Mouse (Mus musculus): ENCODE measurements around the gene Btaf1. TPM values are rescaled to one million over a fixed set of nuclear protein-coding genes. Genes with fewer than 3 reads are reported as not detected.
A peak's percentile ranks its signal among the peaks of the same experiment; 100 is the strongest.
"Not testable (repeated sequence)": the region's sequence is repeated elsewhere in the genome, so short reads cannot be mapped to it uniquely, and the experiment has no call there.

Gene Btaf1
- polyA plus RNA-seq, 1 experiment from 2014 or later, result 16.1 TPM

GRCm38 (mm10) chr19:36961320-36961719, 35.4 kb downstream of the Btaf1 start:
- H3K27ac ChIP-seq, result no peak overlapping the region
- no peak for ATAC-seq (ENCODE audit: insufficient number of reproducible peaks, insufficient read depth, low FRiP score, low TSS enrichment, low read depth)
- H3K27me3 ChIP-seq, result no peaks in the 10 kb centered on the region
- 96% methylated on average over 1 of the region's 1 CpGs for WGBS
- no peaks in the 10 kb centered on the region for H3K4me1 ChIP-seq (replicated peaks)
- H3K9me3 ChIP-seq, result no peaks in the 10 kb centered on the region
- no peak overlapping the region for H3K9ac ChIP-seq (replicated peaks)
- peaks cover 59% of the 10 kb centered on the region for H3K36me3 ChIP-seq
- H3K4me2 ChIP-seq, result no peak overlapping the region
- H3K4me3 ChIP-seq (replicated peaks), result no peak overlapping the region

GRCm38 (mm10) chr19:36962544-36963260, 36.8 kb downstream of the Btaf1 start:
- H3K27me3 ChIP-seq; H3K4me2 ChIP-seq; H3K27ac ChIP-seq; H3K4me3 ChIP-seq (replicated peaks); ATAC-seq (ENCODE audit: insufficient number of reproducible peaks, insufficient read depth, low FRiP score, low TSS enrichment, low read depth); H3K9ac ChIP-seq (replicated peaks); H3K4me1 ChIP-seq (replicated peaks); H3K9me3 ChIP-seq: not testable (repeated sequence)
- WGBS, result 86% methylated on average over 6 of the region's 6 CpGs
- peaks cover 63% of the 10 kb centered on the region for H3K36me3 ChIP-seq

DNA sequence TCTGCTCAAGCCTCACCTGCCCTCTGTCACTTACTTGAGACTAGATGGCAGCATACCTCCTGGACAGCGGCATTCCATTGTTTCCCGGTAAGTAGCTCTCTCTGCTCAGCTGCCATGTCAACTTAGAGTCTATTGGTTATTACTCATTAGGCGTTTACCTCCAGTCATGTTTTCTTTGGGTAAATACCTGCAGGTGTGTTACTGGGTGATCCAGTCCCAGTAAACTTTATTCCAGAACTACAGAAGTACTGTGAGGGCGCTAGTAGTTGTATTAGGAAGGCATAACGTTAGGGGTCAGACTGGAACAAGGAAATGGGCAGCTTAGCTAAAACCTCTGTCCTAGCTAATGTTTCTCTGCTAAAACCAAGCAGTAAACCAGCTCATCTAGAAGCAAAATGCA, 78.7 kb downstream of the Btaf1 start:
- H3K27me3 ChIP-seq, result no peaks in the 10 kb centered on the region
- no peak for ATAC-seq (ENCODE audit: insufficient number of reproducible peaks, insufficient read depth, low FRiP score, low TSS enrichment, low read depth)
- 91% methylated on average over 5 of the region's 5 CpGs for WGBS

DNA sequence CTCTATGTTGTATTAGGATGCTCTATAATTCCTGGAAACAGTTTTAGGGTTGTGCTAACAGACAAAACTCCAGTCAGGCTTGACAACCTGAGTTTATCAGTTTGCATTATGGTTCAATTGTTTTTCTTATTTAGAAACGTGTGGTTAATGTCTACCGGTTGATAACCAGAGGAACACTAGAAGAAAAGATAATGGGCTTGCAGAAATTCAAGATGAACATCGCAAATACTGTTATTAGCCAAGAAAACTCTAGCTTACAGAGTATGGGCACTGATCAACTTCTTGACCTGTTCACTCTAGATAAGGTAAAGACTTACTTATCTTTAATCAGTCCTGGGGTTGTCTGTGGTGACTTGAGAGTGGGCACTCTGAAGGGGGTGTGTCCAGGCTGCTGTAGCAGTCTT, 84.0 kb downstream of the Btaf1 start:
- no peak overlapping the region for H3K4me3 ChIP-seq (replicated peaks)
- 95% methylated on average over 3 of the region's 3 CpGs for WGBS
- H3K27me3 ChIP-seq, result no peaks in the 10 kb centered on the region
- ATAC-seq (ENCODE audit: insufficient number of reproducible peaks, insufficient read depth, low FRiP score, low TSS enrichment, low read depth), result no peak
- no peak overlapping the region for H3K4me2 ChIP-seq
- peaks cover 92% of the 10 kb centered on the region for H3K36me3 ChIP-seq
- no peaks in the 10 kb centered on the region for H3K9me3 ChIP-seq
- H3K27ac ChIP-seq, result no peak overlapping the region
- no peaks in the 10 kb centered on the region for H3K4me1 ChIP-seq (replicated peaks)
- no peak overlapping the region for H3K9ac ChIP-seq (replicated peaks)

More for the DNA sequence above, 78.7 kb downstream of the Btaf1 start:
- Histone ChIP-seq H3K4me3 (replicated peaks) (no peak overlapping the region), H3K9me3 (no peaks in the 10 kb centered on the region), H3K4me2 (no peak overlapping the region), H3K27ac (no peak overlapping the region), H3K36me3 (peaks cover 84% of the 10 kb centered on the region), H3K9ac (replicated peaks) (no peak overlapping the region), H3K4me1 (replicated peaks) (no peaks in the 10 kb centered on the region)

DNA sequence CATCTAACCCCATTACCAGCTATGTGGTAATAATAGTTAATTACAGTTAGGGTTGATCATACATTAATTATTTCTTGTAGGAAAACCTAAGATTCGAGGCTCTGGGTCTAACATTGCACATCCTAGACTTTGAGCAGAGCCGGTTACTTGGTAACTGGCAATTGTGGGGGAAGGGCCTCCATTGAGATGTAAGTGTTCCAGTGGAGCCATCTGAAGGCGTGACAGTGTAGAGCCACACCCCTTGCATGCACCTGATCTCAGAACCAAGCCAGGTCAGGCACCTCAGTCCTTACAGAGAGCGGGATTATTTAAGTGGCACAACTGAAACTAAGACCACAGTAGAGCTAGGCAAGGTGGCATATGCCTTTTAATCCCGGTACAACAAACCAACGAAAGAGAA, 87.6 kb downstream of the Btaf1 start:
- ATAC-seq (ENCODE audit: insufficient number of reproducible peaks, insufficient read depth, low FRiP score, low TSS enrichment, low read depth), result no peak
- 92% methylated on average over 6 of the region's 6 CpGs for WGBS
- H3K27ac ChIP-seq, result no peak overlapping the region
- H3K9ac ChIP-seq (replicated peaks), result no peak overlapping the region
- H3K27me3 ChIP-seq, result no peaks in the 10 kb centered on the region
- peaks cover 12% of the 10 kb centered on the region for H3K9me3 ChIP-seq
- peaks cover 5% of the 10 kb centered on the region for H3K4me1 ChIP-seq (replicated peaks)
- H3K4me2 ChIP-seq, result no peak overlapping the region
- no peak overlapping the region for H3K4me3 ChIP-seq (replicated peaks)
- peaks cover 60% of the 10 kb centered on the region for H3K36me3 ChIP-seq

GRCm38 (mm10) chr19:37014173-37014939, 88.5 kb downstream of the Btaf1 start:
- Histone ChIP-seq H3K27ac (no peak overlapping the region), H3K9ac (replicated peaks) (no peak overlapping the region), H3K27me3 (no peaks in the 10 kb centered on the region), H3K4me3 (replicated peaks) (no peak overlapping the region), H3K4me2 (no peak overlapping the region), H3K4me1 (replicated peaks) (peaks cover 11% of the 10 kb centered on the region), H3K36me3 (peaks cover 51% of the 10 kb centered on the region), H3K9me3 (peaks cover 12% of the 10 kb centered on the region)
- WGBS, result 81% methylated on average over 8 of the region's 8 CpGs
- ATAC-seq (ENCODE audit: insufficient number of reproducible peaks, insufficient read depth, low FRiP score, low TSS enrichment, low read depth), result no peak

- 92% methylated on average over 6 of the region's 6 CpGs for WGBS
- H3K4me3 ChIP-seq (replicated peaks), result no peak overlapping the region
- no peaks in the 10 kb centered on the region for H3K27me3 ChIP-seq
- no peak overlapping the region for H3K9ac ChIP-seq (replicated peaks)
- H3K4me1 ChIP-seq (replicated peaks), result peaks cover 11% of the 10 kb centered on the region
- ATAC-seq (ENCODE audit: insufficient number of reproducible peaks, insufficient read depth, low FRiP score, low TSS enrichment, low read depth), result no peak
- no peak overlapping the region for H3K27ac ChIP-seq
- peaks cover 28% of the 10 kb centered on the region for H3K36me3 ChIP-seq
- peaks cover 12% of the 10 kb centered on the region for H3K9me3 ChIP-seq
- no peak overlapping the region for H3K4me2 ChIP-seq
Measured at GRCm38 (mm10) chr19:37016890-37017289, 91.0 kb downstream of the Btaf1 start.

DNA sequence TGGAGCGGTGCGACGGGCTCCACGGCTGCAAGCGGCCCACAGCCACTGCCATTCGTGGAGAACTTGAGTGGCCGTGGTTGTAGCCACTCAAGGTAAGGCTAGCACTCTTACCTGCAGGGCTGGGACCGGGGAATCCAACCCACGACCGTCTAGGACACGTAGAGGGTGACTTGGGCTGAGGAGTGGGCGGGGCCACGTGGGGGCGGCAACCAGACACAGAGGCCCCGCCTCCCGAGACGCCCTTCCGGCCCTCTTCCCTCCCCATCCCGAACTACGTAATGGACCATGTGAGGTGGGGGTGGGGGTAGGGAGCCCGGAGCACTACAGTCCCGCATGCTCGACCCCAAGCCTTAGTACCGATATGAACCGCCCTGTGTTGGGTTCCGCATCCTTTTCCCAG, 92.5 kb downstream of the Btaf1 start:
- Histone ChIP-seq H3K4me1 (replicated peaks) (peaks cover 11% of the 10 kb centered on the region), H3K4me2 (peak overlapping the region; percentile 59), H3K9me3 (peaks cover 12% of the 10 kb centered on the region), H3K36me3 (peaks cover 13% of the 10 kb centered on the region), H3K9ac (replicated peaks) (peak overlapping the region; percentile 31; the same call in 1 of the 2 replicates), H3K27me3 (no peaks in the 10 kb centered on the region), H3K27ac (no peak overlapping the region), H3K4me3 (replicated peaks) (peak overlapping the region; percentile 43)
- 6% methylated on average over 26 of the region's 26 CpGs for WGBS
- ATAC-seq (ENCODE audit: insufficient number of reproducible peaks, insufficient read depth, low FRiP score, low TSS enrichment, low read depth), result peak; percentile 90

DNA sequence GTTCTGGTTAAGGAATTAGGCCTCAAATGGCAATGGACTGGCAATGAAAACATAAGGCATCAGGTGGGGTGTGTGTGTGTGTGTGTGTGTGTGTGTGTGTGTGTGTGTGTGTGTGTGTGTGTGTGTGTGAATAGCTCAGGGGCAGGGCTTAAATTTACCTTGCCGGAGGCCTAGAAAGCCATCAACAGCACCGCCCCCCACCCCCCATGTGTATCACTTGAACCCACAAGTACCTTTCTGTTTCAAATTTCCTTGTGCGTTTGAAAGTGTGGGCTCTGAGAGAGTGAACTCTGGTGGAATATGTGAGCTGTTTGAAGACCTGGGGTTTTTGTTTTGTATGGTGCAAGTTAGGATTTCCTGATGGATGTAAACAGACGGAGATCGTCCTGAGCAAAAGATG, 93.1 kb downstream of the Btaf1 start:
- Histone ChIP-seq H3K27me3 (no peaks in the 10 kb centered on the region), H3K36me3 (peaks cover 8% of the 10 kb centered on the region), H3K4me3 (replicated peaks) (peak overlapping the region; percentile 43), H3K9me3 (peaks cover 12% of the 10 kb centered on the region), H3K4me2 (peak overlapping the region; percentile 59), H3K27ac (no peak overlapping the region), H3K9ac (replicated peaks) (peak overlapping the region; percentile 31; the same call in 1 of the 2 replicates), H3K4me1 (replicated peaks) (peaks cover 11% of the 10 kb centered on the region)
- 66% methylated on average over 5 of the region's 5 CpGs for WGBS
- no peak for ATAC-seq (ENCODE audit: insufficient number of reproducible peaks, insufficient read depth, low FRiP score, low TSS enrichment, low read depth)

DNA sequence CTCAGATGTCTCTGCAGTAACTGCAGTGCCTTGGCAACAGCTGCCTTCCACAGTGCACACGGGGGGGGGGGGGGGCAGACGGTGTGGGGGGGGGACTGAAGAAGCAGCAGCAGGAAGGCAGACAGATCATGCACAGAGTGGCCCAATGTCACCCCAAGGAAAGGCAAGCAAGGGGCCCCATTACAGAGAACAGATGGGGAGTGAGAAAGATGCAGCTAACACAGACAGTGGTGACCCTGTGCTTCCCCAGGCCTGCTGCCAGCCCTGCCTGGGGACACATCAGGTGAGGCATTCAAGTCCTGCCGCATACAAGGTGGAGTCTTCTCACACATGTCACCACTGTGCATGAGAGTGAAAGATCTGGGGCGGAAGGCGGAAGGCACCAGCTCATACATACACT, 94.7 kb downstream of the Btaf1 start:
- H3K27me3 ChIP-seq, result no peaks in the 10 kb centered on the region
- no peak overlapping the region for H3K27ac ChIP-seq
- no peak overlapping the region for H3K9ac ChIP-seq (replicated peaks)
- H3K9me3 ChIP-seq, result peaks cover 12% of the 10 kb centered on the region
- no peak overlapping the region for H3K4me2 ChIP-seq
- WGBS, result 57% methylated on average over 5 of the region's 5 CpGs
- no peak for ATAC-seq (ENCODE audit: insufficient number of reproducible peaks, insufficient read depth, low FRiP score, low TSS enrichment, low read depth)
- peaks cover 17% of the 10 kb centered on the region for H3K4me1 ChIP-seq (replicated peaks)
- no peaks in the 10 kb centered on the region for H3K36me3 ChIP-seq
- no peak overlapping the region for H3K4me3 ChIP-seq (replicated peaks)

DNA sequence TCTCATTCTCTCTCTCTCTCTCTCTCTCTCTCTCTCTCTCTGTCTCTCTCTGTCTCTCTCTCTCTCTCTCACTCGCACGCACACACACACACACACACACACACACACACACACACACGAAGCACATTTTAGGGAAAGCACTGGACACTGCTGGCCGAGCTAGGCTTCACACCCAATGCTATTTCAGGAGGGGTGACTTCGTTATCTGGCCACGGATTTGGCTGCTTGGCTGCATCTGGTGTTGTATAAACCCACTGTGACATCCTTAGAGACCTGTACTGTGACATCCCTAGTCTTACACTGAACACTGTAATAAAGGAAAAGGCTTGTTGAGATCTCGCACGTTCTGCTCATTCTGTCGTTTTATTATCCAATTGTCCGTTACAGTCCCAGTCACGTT, 95.1 kb downstream of the Btaf1 start:
- peaks cover 18% of the 10 kb centered on the region for H3K4me1 ChIP-seq (replicated peaks)
- no peak overlapping the region for H3K4me2 ChIP-seq
- no peak for ATAC-seq (ENCODE audit: insufficient number of reproducible peaks, insufficient read depth, low FRiP score, low TSS enrichment, low read depth)
- peaks cover 12% of the 10 kb centered on the region for H3K9me3 ChIP-seq
- H3K27me3 ChIP-seq, result no peaks in the 10 kb centered on the region
- H3K4me3 ChIP-seq (replicated peaks), result no peak overlapping the region
- H3K36me3 ChIP-seq, result no peaks in the 10 kb centered on the region
- no peak overlapping the region for H3K27ac ChIP-seq
- H3K9ac ChIP-seq (replicated peaks), result no peak overlapping the region
- WGBS, result 78% methylated on average over 11 of the region's 11 CpGs

Data from limb, embryonic 12.5 days (tissue).